Mouse (Mus musculus) right cerebral cortex, postnatal 36 days (tissue): ENCODE measurements around the gene Gfra1.
A peak's percentile ranks its signal among the peaks of the same experiment; 100 is the strongest.

ENCODE experiments used
- DNase-seq, 2 experiments: peaks; one replicate each; pipeline ENCODE4 v3.0.0; 2022; ENCODE audit warnings: low spot score in 2 of 2, mixed read lengths in 1 of 2

Gfra1 gene

DNA sequence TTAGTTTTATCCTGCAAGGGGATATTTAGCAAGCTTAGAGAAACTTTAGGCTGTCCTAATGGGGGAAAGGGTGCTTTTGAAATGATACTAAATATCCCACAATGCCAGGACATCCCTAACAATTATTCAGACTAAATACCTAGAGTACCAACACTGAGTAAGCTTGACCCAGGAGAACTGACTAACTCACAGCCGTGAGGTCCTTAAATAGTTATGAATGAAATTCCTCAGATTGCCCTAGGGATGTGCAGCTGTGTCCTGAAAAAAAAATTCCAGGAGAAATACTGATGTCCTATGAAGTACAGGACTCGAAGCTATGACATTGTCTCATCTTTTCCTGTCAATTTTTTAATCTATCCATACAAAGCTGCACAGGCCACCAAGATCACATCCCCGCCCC, 201.5 kb downstream of the Gfra1 start:
- no peak for DNase-seq

DNA sequence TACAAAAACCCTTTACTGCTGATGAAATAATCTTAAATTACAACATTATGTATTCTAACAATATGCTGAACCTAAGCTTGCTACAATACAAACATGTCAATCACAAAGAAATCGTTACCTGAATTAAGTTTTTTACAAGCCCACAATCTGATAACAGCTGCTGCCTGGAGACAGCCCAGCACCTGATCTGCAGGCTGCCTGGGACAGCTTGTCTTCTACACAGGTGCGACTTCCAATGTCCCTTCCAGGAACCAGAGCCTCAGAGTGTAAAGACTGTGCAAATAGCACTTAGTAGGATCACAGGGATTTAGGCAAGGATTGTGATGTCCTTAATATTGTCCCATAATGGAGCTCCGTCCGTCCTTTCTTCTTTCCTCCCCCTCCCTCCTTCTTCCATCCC, 204.0 kb downstream of the Gfra1 start:
- DNase-seq, result no peak

DNA sequence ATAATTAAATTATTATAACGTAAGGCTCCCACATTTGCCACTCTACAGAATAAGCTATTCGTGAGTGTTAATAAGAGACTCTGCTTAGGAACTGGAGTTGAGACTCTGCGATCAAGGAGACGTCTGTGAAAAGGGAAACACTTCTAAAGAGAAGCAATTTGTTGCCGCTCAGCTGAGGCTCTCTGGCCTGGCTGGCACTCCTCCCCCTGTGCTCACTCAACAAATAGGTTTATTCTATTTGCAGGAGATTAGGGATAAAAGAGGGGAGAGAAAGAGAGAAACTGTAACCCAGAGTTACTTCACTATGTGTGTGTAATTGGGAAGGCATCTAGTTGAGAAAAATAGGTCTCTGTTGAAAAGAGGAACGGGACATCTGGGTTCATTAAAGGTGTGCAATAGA, 204.6 kb downstream of the Gfra1 start:
- no peak for DNase-seq

DNA sequence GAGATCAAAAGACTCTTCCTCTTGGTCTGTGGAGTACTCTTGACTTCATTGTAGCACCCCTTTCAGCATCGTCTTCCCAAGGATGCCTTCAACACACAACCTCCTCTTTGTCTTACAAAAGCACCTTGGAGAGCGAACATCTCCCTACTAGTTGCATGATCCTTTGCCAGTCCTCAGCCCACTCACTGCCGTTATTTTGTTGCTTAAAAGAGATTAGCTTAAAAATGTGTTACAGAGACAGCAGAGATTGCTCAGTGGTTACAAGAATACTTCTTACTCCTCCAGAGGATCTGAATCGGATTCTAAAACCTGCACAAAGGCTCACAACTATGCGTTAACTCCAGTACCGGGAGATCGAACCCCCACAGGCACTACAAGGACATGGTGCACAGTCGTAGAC, 205.5 kb downstream of the Gfra1 start:
- peak in 1 of 2 experiments; percentile 14 for DNase-seq

DNA sequence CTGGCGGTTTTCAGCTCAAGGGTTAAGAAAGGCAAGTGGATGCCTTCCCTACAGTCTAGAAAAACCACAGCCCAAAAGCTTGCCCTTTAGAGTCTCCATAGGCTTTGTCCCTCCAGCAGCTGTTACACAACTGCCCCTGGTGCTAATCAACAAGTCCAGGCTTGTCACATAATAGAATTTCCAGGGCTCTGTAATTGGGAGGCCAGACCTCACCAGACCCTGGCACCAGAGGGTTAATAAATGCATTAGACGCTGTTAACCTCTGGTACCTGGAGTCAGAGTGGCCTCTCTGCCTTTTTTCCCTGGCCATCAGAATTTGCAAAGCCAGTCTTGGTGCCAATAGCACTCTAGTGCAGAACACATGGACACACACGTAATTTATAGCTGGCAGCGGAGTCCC, 211.6 kb downstream of the Gfra1 start:
- no peak for DNase-seq

DNA sequence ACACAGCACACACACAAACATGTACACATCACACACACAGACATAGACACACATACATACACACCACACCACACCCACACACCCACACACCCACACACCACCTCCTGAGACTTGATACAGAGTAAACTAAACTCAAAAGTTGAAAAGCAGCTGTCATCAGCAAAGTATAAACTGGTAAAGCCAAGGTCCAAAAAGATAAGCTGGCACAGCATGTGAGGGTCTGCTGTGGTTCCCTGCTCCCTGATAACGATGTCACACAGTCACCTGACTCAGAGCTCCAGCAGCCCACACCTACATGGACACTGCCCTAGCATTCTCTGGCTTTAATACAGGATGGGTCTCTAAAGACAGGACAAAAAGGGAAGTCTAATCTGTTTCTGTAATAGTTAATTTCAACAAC, 212.1 kb downstream of the Gfra1 start:
- DNase-seq, result no peak

DNA sequence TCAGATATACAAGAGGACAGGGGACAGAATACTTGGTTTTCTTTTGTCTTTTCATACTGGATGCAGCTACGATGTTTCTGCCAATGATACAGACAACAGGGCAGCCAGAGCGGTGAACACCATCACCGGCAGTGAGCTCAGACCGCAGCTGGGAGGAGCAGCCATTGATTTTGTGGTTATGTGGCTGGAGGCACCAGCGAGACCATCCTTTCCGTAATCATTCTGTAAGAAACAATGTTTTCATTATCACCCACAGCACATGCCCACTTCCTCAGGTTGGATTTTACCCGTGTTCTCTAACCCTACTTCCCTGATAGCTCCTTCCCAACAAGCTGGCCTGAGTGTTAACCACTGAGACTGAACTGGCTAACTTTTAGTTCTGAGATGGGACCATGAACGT, 217.4 kb downstream of the Gfra1 start:
- DNase-seq, result no peak

DNA sequence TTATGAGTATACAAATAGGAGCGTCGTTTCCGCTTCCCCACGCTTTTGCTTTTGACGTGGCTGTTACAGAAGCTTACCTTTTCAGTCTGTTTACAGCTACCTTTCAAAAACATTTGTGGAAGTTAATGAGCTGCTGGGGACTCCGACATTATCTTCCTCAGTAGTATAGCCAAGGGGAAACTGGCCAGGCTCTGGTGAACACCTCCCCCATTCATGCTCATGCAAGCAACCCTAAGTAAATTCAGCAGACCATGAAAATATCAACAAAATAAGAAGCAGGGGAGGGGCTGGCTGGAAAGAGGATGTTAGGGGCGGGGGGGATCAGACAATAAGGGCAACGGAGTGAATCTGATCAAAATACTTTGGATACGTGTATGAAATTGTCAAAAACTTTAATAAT, 228.0 kb downstream of the Gfra1 start:
- no peak for DNase-seq

DNA sequence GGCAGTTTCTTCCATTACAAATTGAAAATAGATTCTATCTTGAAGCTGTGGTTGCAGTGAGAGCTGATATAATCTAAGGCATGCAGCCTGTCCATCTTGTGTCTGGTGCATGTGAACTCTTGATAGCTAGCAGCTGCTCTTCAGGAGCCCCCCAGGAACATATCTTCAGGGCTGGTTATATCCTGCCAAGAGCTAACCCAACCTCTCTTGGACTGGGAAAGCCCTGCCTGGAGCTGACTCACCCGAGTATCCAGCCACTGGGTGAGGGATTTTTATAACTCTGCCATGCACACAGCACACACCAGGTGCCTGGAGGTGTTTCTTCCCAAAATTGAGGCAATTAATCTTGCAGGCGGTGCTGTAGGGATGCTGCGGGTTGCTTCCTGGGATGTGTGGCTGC, 228.8 kb downstream of the Gfra1 start:
- no peak for DNase-seq

DNA sequence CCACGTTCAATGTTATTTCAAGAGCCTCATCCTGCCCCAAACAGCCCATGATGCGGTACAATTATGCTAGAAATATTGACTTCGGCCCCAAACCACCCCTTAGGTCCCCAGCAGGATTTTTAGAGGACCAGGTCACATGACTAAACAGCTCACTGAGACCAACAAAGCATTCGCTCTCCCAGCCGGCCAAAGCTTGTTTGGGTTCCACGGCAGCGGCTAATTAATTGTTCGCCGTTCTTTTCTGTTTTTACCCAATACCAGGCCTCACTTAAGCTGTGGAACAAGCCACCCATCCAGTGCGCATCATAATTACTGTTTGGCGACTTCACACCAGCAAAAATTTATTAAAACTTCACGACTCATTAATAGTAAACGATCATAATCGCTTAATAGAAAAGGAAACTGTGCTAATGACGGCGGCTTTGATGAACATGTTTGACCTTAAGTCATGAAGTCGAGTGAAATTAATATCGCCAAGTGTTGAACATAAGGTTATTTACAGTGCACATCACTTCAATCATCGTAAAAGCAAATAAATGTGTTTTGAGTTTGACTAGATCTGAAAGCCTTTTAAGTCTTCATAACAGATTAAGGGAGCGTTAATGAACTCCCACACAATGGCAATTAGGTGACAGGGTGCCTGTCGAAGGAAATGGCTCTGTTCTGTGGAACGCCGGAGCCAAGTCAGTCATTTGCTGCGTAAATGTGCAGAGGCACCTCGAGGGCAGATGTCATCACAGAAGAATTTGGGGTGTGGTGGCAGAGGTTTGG, 235.5 kb downstream of the Gfra1 start:
- DNase-seq, result no peak

DNA sequence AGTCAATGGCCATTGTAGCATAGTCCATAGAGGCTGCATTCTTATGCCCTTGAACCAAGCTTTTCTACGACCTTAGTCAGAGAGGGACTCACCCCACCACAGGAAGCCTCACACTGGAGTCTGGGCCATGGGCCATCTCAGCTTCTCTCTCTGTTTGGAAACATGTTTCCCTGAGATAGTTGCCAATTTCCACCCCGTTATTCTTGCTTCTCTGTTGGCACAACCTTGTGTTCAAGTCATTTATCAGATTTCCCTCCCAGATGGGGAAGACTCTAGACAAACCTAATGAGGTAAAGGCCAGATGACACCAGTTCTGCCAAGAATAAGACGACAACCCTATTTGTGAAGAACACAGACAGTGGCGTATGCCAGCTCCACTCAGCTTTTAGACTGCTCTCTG, 238.1 kb downstream of the Gfra1 start:
- DNase-seq, result no peak

DNA sequence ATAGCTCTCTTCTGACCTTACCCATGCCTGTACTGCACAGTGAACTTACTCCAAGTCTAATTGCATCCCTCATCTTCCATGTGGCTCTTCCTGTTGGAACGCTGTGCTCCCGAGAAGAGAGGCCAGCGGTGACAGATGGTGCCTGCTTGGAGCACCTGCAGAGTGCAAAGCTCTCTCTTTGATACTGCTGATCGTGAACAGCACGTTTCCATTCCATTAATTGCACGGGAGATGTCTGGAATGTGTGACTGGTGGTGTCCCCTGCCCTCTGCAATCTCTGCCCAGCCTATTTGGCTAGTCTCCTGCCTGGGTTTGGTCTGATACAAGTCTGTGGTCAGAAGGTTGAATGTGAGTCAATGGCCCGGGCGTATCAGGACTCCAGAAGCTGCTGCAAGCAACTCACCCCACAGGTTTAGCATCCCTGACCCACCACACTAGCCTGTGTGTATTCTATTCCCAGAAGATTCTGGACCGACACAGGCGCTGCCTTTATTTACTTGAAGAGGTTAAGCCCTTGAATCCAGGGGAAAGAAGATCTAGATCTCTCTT, 249.1 kb downstream of the Gfra1 start:
- no peak for DNase-seq

DNA sequence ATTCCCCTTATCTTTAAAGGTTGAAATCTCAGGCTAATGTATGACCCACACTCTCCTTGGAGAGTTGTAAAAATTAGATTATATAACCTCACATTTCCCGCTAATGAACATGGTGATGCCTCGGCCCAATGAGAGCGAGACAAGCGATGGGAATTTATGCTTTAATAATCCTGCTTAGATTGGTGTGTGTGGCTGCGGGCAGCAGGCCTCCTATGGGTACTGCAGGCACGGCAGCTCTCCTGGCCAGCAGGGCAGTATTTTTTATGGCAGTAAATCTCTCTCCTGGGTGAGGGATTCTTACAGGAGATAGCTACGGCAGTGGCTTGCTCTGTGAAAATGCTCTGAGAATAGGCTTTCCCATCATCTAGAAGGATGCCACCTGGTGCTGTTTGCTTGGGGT, 250.2 kb downstream of the Gfra1 start:
- no peak for DNase-seq

DNA sequence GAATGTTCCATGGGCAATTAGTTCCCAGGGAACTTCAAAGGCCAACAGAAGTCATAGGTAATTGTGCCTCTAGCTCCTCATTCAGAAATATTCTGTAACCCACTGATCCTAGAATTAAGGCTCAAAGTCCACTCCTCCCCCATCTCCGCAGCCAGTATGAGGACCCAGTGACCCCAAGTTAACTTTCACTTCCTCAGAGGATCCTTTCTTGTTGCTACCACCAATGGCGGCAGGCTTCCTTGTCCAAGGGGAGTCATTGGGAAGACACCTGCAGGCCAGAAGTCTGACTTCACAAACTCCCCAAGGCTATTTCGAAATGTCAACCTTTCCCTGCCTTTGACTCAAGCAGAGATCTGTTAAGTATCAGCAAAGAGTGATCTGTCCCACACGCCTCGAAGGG, 253.1 kb downstream of the Gfra1 start:
- DNase-seq, result no peak

DNA sequence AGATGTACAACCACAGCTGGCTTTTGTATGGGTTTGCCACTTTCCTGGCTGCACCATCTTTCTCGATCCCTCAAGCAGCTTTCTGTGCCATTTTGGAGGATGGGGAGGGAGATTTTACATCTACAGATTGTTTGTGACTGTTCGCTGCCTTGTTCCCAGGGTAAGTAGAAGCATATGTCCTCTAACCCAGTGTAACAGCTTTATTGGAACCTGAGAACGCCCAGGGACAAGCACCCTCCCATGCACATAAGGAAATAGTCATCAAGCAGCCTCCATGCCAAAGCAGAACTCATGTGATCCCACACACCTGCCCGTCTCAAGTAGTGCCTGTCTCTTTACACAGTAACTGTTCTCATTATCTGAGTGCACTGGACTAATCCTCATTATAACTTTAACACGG, 256.0 kb downstream of the Gfra1 start:
- no peak for DNase-seq

DNA sequence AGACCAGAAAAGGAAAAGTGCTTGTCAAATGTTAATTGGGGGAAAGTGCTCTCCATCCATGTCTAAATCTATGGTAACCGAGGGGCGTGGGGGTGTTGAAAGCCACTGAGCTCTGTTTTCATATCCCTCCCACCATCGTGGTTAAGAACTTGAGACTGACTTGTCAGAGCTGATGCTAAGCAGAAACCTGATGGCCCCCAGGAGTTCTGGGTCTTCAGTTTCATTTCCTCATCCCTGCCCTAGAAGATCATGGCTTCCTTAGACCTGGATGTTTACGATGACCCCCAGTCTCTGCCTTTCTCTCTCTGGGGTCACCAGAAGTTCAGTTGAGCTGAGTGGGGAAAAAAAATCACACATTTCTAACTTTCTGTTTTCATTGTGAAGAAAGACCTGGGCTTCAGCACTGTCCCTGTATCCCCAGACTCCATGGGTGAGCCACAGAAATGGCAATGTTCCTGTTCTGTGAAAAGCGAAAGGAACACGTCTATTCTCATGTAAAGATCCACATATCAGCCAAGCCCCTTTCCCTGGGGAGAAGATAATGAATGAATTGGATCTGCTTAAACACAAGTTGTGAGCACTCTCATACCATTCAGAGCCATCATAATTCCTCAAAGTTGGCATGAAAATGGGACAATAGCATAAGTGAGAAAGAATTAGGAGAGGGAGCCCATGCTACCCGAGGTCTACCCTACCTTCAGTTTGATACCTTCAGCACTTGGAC, 261.8 kb downstream of the Gfra1 start:
- DNase-seq, result no peak

DNA sequence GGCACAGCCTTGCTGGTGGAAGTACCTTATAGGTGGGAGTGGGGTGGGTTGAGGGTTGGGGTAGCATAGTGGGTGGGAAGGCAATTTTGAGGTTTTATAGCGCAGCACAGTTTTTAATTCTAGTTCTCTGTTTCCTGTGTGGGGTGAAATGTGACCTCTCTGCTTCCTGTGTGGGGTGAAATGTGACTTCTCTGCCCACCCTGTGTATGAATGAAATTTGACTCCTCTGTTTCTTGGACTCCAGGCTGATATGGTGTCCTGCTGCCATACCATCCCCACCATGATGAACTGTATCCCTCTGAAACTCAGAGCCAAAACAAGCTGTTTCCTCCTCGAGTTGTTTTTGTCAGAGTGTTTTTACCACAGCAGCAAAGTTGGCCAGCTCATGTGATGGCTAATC, 264.8 kb downstream of the Gfra1 start:
- no peak for DNase-seq

DNA sequence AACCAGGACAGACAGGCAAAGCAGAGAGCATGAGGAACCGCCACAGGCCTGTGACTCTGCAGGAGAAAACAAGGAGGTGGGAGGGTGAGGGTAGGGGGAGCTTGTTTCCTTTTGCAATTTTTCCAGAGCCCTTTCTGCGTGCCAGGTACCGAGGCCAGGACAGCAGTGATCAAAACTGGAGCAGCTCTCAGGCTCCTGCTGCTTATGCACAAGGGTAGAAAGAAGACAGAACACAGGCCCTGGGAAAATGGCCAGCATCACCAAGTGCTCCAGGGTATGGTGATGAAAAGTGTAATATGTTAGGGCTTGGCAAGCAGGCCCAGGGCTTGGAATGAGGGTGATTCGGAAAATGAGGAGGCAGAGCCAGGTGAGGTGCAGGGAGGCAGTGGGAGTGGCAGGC, 269.2 kb downstream of the Gfra1 start:
- no peak for DNase-seq
